ENCODE assay signal across 8 mouse cellular contexts in genomic region chr19:57272824-57273613, GRCm38 (mm10). TPM values are rescaled to one million over a fixed set of nuclear protein-coding genes. Genes with fewer than 3 reads are reported as not detected.
DNase-seq lines count a peak whose midpoint lies in the region; ATAC-seq and TF ChIP-seq lines count a peak whose summit lies in the region.
"Had no signal": no experiment of that assay in that cellular context is flagged by ENCODE, and none has a peak within 500 bp of the region (broad histone marks: within the 10 kb centered on the region; RNA-seq: fewer than 3 reads in every experiment).

No protein-coding gene starts in this region.

- DNase-seq in WW6 (ENCODE audit: low read depth, low spot score) = peak; percentile 16
- DNase-seq in layer of hippocampus, adult 9-11 months = peak; percentile 87
- peak; percentile 95 for DNase-seq in lung, postnatal 0 days (ENCODE audit: low spot score)
- peak; percentile 38 to 61 for DNase-seq in spleen, adult 18-20 months

- H3K4me3 ChIP-seq in E14TG2a.4 (replicated peaks; ENCODE audit: low read length) = peak overlapping the region; percentile 29
- peak overlapping the region; percentile 14; the same call in 1 of the 2 replicates for H3K4me3 ChIP-seq in embryonic facial prominence, embryonic 13.5 days
- H3K4me3 ChIP-seq in heart, embryonic 15.5 days = no peak overlapping the region
- H3K4me3 ChIP-seq in lung, postnatal 0 days (ENCODE audit: low read depth, low read length) = no peak overlapping the region
- H3K4me3 ChIP-seq: midbrain, embryonic 12.5 days had no signal

- 32% methylated on average over 13 of the region's 13 CpGs for WGBS in embryonic facial prominence, embryonic 13.5 days
- 35% methylated on average over 13 of the region's 13 CpGs for WGBS in heart, embryonic 15.5 days
- WGBS in lung, postnatal 0 days = 39% methylated on average over 13 of the region's 13 CpGs

- H3K9me3 ChIP-seq in E14TG2a.4 (ENCODE audit: low read length) = no peaks in the 10 kb centered on the region
- H3K9me3 ChIP-seq in embryonic facial prominence, embryonic 13.5 days = no peaks in the 10 kb centered on the region
- H3K9me3 ChIP-seq in heart, embryonic 15.5 days (replicated peaks) = no peaks in the 10 kb centered on the region
- no peaks in the 10 kb centered on the region for H3K9me3 ChIP-seq in lung, postnatal 0 days (ENCODE audit: low read length)
- H3K9me3 ChIP-seq: midbrain, embryonic 12.5 days had no signal

- peak overlapping the region; percentile 83 for H3K27ac ChIP-seq in embryonic facial prominence, embryonic 13.5 days
- H3K27ac ChIP-seq in heart, embryonic 15.5 days = peak overlapping the region; percentile 90
- H3K27ac ChIP-seq in lung, postnatal 0 days (ENCODE audit: low read length) = peak overlapping the region; percentile 47
- H3K27ac ChIP-seq: midbrain, embryonic 12.5 days had no signal

- 0 out of 2 replicates have a peak overlapping the region, but pooled peaks have one; percentile 27 for H3K9ac ChIP-seq in embryonic facial prominence, embryonic 13.5 days
- no peak overlapping the region for H3K9ac ChIP-seq in heart, embryonic 15.5 days
- no peak overlapping the region for H3K9ac ChIP-seq in lung, postnatal 0 days (replicated peaks; ENCODE audit: low read depth)
- H3K9ac ChIP-seq: midbrain, embryonic 12.5 days had no signal

- peak; percentile 71 for TF ChIP-seq EP300 in lung, postnatal 0 days (IDR thresholded peaks at IDR 0.05)

- peaks cover 32% of the 10 kb centered on the region for H3K4me1 ChIP-seq in E14TG2a.4 (replicated peaks; ENCODE audit: low read depth, low read length)
- peaks cover 50% of the 10 kb centered on the region for H3K4me1 ChIP-seq in embryonic facial prominence, embryonic 13.5 days
- peaks cover 68% of the 10 kb centered on the region for H3K4me1 ChIP-seq in heart, embryonic 15.5 days (replicated peaks)
- H3K4me1 ChIP-seq in lung, postnatal 0 days (ENCODE audit: insufficient read depth, low read depth, low read length) = peaks cover 17% of the 10 kb centered on the region; the same call in 1 of the 2 replicates

- H3K4me2 ChIP-seq in embryonic facial prominence, embryonic 13.5 days = peak overlapping the region; percentile 48
- H3K4me2 ChIP-seq in heart, embryonic 15.5 days = peak overlapping the region; percentile 26
- H3K4me2 ChIP-seq in lung, postnatal 0 days (replicated peaks; ENCODE audit: low read depth, low read length) = peak overlapping the region; percentile 25; the same call in 1 of the 2 replicates
- H3K4me2 ChIP-seq: midbrain, embryonic 12.5 days had no signal

- peaks cover 11% of the 10 kb centered on the region for H3K27me3 ChIP-seq in E14TG2a.4 (ENCODE audit: insufficient read depth, low read length)
- H3K27me3 ChIP-seq in embryonic facial prominence, embryonic 13.5 days = no peaks in the 10 kb centered on the region
- H3K27me3 ChIP-seq in heart, embryonic 15.5 days = no peaks in the 10 kb centered on the region
- no peaks in the 10 kb centered on the region for H3K27me3 ChIP-seq in lung, postnatal 0 days (replicated peaks; ENCODE audit: insufficient read depth, low read length)

- no peak for TF ChIP-seq CTCF in E14TG2a.4 (conservative IDR thresholded peaks at IDR 0.05; ENCODE audit: low read length)
- TF ChIP-seq CTCF in lung, postnatal 0 days (IDR thresholded peaks at IDR 0.05) = no peak

- H3K36me3 ChIP-seq in E14TG2a.4 (ENCODE audit: insufficient read depth, low read length) = no peaks in the 10 kb centered on the region
- H3K36me3 ChIP-seq in embryonic facial prominence, embryonic 13.5 days = no peaks in the 10 kb centered on the region
- H3K36me3 ChIP-seq in heart, embryonic 15.5 days = no peaks in the 10 kb centered on the region
- no peaks in the 10 kb centered on the region for H3K36me3 ChIP-seq in lung, postnatal 0 days (ENCODE audit: insufficient read depth, low read length)
- H3K36me3 ChIP-seq: midbrain, embryonic 12.5 days had no signal

- 0 out of 2 replicates have a peak, but pooled peaks have one; percentile 54 for ATAC-seq in embryonic facial prominence, embryonic 13.5 days (ENCODE audit: insufficient number of reproducible peaks, insufficient read depth, low FRiP score, low TSS enrichment, low read depth)
- ATAC-seq in heart, embryonic 15.5 days (replicated peaks; ENCODE audit: insufficient number of reproducible peaks, insufficient read depth, low FRiP score, low read depth) = peak; percentile 59
- ATAC-seq in lung, postnatal 0 days = peak; percentile 88

RNA-seq across cellular contexts. Expression of gene Ablim1, which starts 41.7 kb away (rescaled TPM):
- 33.3 and 36.0 TPM in 2 replicates for polyA plus RNA-seq in embryonic facial prominence, embryonic 13.5 days (2015; fragmentation: Nextera tagmentation; extraction: Ambion mirVana)
- polyA plus RNA-seq in heart, embryonic 15.5 days (2015; fragmentation: Nextera tagmentation; extraction: Ambion mirVana) = 56.2 and 63.8 TPM in 2 replicates
- 50.1 and 50.7 TPM in 2 replicates for polyA plus RNA-seq in lung, postnatal 0 days (2015; fragmentation: Nextera tagmentation; extraction: Ambion mirVana)

Comparison
In these comparisons a context has a peak if more than half of its experiments do, and no peak if none do; other contexts are left out.
1. H3K4me3 ChIP-seq: peak in E14TG2a.4 (single experiment) and embryonic facial prominence, embryonic 13.5 days (single experiment); none in heart, embryonic 15.5 days (single experiment) and lung, postnatal 0 days (single experiment).
2. DNase-seq: peak in every context shown above with its lines; median percentile 95 in lung, postnatal 0 days; 87 in layer of hippocampus, adult 9-11 months; 50 in spleen, adult 18-20 months; 16 in WW6.
3. Peak in every context shown above with its lines, with median percentiles within 50 percentile points of each other: ATAC-seq, H3K27ac ChIP-seq and H3K4me2 ChIP-seq.